Mouse (Mus musculus): Measurements from ENCODE around the gene Syt15.

The Syt15 gene

GRCm38 (mm10) chr14:34219295-34219694 is at the start of gene Syt15:
Syt15 (plus strand) TSS chr14:34219595.
- no peak for DNase-seq (ENCODE audit: low read depth, low spot score)

- no peak for DNase-seq (ENCODE audit: low read depth, low spot score)
Measured at GRCm38 (mm10) chr14:34171107-34171506, 48.3 kb upstream of the Syt15 start.

DNA sequence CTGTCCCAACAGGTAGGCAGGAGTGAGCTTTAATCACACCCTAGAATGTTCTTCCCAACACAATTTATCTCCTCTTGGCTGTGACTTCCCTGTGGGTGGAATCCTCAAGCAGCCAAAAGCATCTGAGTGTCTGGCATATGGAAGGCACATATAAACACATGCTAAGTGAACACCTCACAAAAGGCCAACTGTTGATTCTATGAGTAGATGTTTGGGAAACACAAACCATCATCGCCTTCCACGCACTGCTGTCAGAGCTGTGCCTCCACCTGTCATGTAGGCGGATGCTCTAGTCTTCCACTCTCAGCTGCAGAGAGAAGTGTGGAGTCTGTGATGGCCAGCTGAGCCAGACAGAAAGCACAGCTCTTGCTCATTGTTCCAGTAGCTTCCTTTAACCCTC is 40.0 kb upstream of the Syt15 start:
- no peak for DNase-seq (ENCODE audit: low read depth, low spot score)

DNA sequence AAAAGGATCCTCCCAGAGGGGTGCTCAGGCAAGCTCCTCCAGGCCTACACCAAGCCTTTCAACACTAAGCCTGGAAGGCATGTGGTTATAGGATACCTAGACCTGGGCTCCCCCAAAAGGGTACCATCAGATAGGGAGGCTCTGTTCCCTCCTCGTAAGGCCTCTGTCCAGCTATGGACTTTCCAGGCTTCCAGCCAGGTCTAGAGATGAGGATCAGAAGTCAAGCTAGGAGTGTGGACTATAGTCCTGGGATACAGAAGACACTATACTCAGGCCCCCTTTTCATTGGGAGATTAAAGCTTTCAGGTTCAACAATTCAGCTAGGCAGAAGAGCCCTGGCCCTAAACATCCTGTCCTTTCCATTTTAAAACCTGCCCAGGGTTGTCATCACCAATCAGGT is 36.3 kb upstream of the Syt15 start:
- DNase-seq (ENCODE audit: low read depth, low spot score): no peak

DNA sequence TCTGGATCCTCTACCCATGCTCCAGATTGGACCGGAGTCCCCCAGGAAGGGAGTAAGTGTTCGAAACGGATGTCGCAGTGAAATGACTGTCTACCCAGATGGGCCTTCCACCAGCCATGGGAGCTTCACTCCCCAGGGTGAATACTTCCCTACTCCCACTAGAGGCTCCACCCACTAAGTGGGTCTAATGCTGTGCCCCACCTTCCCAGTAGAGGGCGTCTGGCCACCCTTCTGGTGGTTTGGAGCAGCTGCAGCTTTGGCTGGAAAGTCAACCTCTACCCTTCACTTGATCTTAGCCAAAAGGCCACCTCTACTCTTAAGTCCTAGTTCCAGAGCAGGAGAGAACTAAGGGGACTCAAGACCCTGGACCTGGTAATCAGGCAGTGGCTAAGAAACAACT is 30.8 kb upstream of the Syt15 start:
- DNase-seq (ENCODE audit: low read depth, low spot score): peak; percentile 94

- peak; percentile 73 for DNase-seq (ENCODE audit: low read depth, low spot score)
Measured at GRCm38 (mm10) chr14:34190361-34190760, 29.0 kb upstream of the Syt15 start.

- DNase-seq (ENCODE audit: low read depth, low spot score): no peak
Measured at GRCm38 (mm10) chr14:34193879-34194278, 25.5 kb upstream of the Syt15 start.

DNA sequence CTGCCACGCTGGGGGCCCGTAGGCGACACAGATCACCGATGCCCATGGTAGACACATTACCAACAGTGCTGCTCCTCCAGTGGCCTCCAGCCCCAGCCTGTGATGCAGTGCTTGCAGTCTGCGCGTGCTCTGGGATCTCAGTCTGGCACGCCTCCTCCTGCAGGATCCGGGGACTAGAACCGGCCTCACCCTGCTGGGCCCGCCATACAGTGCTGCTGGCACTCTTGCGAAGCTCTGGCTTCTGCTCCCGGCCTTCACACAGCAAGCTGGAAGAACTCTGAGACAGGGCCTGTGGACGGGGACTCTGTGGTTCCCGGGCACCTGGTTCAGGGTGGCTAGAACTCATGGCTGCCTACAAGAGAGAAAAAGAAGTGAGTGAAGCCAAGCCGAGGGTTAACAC is 23.9 kb upstream of the Syt15 start:
- peak; percentile 21 for DNase-seq (ENCODE audit: low read depth, low spot score)

- no peak for DNase-seq (ENCODE audit: low read depth, low spot score)
Measured at GRCm38 (mm10) chr14:34196706-34197105, 22.7 kb upstream of the Syt15 start.

DNA sequence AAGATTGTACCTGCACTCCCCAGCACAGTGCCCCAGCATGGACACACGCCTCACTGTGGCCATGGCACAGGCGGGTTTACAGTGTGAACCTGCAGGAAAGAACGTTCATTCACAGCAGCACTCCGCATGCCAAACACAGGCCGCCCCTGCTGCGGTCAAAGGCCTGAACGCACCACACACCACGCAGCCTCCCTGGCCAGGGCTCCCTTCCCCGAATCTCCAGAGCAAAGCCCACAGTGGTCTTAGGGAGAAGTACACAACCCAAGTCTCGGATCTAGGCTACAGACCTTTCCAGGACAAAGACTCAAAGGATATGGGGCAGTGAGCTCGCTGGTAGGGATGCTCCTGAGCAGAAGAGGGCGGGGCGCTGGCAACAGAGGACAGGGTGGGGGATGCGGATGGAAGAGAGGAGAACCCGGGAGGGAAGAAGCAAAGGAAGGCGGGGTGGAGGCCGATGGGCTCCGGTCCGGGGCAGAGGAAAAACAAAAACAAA is 18.6 kb upstream of the Syt15 start:
- DNase-seq (ENCODE audit: low read depth, low spot score): peak; percentile 79

DNA sequence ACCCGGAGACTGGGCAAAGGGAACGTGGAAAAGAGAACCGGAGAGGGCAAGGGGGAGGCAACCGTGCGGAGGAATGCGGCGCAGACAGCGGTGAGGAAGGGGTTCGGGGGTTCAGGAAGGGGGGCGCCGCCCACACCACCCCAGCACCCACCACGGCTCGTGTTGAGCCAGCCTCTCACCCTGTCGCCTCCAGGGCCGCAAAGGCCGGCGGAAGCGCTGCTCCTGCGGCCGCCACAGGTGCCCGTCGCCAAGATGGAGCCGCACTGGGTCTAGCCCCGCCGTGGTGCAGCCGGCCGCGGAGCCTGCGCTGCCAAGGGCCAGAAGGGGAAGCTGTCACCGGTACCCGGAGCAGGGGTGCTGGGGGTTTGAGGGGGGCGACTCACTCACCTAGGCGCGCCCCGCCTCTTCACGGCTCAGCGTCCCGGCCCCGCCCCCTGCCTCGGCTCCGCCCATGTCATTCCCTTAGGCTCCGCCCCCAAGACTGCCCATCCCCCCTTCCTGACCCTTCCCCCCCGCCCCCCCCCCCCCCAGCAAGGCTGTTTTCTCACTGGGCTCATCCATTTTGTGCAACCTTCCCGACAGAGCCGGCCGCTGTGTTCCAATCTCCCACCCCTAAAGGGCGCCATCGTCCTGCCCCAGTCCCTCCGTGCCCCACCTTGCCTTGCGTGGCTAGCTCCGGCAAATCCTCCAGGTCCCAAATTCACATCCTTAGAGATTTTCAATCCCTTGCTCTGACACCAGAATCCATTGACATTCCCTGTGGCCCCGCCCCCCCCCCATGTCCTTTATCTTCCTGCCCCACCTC is 18.0 kb upstream of the Syt15 start, which contains the start of gene Gprin2:
Gprin2 (minus strand) TSS at position 423 of the 805 bp plus-strand sequence.
- peak; percentile 62 for DNase-seq (ENCODE audit: low read depth, low spot score)

GRCm38 (mm10) chr14:34207996-34208395 is 11.4 kb upstream of the Syt15 start:
- DNase-seq (ENCODE audit: low read depth, low spot score): no peak

- peak; percentile 56 for DNase-seq (ENCODE audit: low read depth, low spot score)
Measured at GRCm38 (mm10) chr14:34208651-34209050, 10.7 kb upstream of the Syt15 start.

GRCm38 (mm10) chr14:34209080-34209479 is 10.3 kb upstream of the Syt15 start:
- DNase-seq (ENCODE audit: low read depth, low spot score): no peak

- peak; percentile 25 for DNase-seq (ENCODE audit: low read depth, low spot score)
Measured at GRCm38 (mm10) chr14:34209942-34210341, 9.5 kb upstream of the Syt15 start.

DNA sequence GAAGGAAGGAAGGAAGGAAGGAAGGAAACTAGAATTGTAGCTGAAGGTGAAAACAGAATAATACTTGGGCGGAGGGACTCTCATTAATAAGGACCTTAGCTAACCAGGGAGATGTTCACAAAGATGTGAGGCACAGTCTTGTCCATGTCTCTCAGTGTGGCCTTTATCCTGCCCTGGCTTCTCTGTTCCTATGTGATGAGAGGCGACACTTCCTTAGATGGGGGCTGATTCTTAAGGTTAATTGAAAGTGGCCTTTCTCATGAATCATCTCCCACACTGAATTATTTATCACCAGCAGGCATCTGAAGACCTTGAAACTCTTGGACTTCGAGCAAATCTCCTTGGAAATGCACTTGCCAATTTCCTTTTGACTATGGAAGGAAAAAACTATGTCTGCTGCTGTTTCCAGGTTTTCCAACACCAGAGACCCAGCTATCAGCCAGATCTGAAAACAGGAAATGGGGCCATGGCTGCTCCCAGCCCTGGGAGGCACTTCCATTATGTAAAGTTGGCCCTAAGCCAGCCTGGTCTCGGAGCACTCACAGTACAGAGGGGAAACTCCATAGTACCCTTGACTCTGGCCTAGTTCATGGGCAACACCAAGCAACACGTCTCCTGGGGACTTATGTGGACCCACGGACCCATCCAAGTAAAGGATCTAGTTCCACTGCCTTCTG is 3.8 kb upstream of the Syt15 start:
- DNase-seq (ENCODE audit: low read depth, low spot score): no peak

- DNase-seq (ENCODE audit: low read depth, low spot score): peak; percentile 42
Measured at GRCm38 (mm10) chr14:34219786-34220198, 397 bp downstream of the Syt15 start.

- no peak for DNase-seq (ENCODE audit: low read depth, low spot score)
Measured at GRCm38 (mm10) chr14:34220426-34220825, 1.0 kb downstream of the Syt15 start.

- no peak for DNase-seq (ENCODE audit: low read depth, low spot score)
Measured at GRCm38 (mm10) chr14:34221416-34222077, 2.2 kb downstream of the Syt15 start.

DNA sequence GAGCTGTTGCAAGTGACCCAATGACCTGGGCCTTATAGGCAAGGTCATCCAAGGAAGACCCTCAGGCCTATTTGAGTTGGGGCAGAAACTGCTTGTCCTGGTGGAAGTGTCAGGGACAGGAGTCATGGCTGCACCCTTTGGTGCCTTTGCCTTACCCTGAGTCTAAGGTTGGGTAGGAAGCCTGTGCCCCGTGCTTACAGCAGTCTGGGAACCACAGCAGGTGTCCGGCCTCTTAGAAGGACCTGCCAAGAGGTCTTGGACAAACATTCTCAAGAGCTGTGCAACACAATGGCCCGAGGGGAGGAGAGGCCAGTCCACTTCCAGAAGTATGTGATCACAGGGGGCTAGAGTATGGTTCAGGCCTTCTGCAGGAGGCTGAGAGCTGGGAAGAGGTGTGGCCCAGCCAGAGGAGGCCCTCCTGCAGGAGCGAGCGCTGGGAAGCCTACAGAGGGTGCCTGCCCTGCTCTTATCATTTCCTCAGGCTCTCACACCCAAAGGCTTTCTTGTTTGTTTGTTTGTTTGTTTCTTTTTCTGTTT is 4.0 kb downstream of the Syt15 start:
- no peak for DNase-seq (ENCODE audit: low read depth, low spot score)

DNA sequence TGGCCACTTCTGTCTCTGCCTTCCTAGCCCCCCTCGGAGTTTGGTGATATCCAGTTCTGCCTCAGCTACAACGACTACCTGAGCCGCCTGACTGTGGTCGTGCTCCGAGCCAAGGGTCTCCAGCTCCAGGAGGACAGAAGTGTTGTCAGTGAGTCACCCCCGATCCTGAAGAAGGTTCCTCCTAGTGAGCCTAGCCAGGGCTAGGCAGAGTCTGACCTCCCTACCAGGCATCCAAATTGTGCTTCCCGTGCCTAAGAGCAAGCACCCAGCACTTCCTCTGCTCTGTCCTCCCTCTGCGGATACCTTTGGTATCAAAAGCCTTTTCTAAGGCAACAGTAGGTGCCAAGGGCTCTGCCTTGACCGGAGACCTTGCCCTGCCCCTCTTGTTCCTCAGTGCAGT is 6.6 kb downstream of the Syt15 start:
- DNase-seq (ENCODE audit: low read depth, low spot score): no peak

GRCm38 (mm10) chr14:34226566-34226965 is 7.2 kb downstream of the Syt15 start:
- no peak for DNase-seq (ENCODE audit: low read depth, low spot score)
